Mouse (Mus musculus): ENCODE data around the gene Pold4.

Gene Pold4

GRCm38 (mm10) chr19:4279487-4279886 lies 47.8 kb downstream of the Pold4 start:
- DNase-seq (ENCODE audit: low spot score): no peak

DNA sequence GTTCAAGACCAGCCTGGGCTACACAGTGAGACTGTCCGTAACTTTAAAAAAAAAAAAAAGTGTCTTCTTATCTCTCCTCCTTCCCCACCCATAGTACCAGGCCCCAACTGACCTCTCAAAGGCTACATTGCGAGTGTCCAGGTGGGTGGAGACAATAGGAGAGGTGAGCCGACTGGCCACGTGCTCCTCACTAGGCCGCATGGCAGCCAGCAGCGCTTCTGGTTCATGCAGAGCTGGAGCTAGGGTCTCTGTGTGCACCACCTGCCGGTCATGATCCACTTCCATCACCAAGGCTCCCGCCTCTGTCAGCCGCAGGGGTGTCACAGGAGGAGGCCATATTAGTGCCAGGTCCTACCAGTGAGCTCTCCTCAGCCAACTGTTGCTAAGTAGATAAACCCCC lies 48.7 kb downstream of the Pold4 start:
- DNase-seq (ENCODE audit: low spot score): no peak

DNA sequence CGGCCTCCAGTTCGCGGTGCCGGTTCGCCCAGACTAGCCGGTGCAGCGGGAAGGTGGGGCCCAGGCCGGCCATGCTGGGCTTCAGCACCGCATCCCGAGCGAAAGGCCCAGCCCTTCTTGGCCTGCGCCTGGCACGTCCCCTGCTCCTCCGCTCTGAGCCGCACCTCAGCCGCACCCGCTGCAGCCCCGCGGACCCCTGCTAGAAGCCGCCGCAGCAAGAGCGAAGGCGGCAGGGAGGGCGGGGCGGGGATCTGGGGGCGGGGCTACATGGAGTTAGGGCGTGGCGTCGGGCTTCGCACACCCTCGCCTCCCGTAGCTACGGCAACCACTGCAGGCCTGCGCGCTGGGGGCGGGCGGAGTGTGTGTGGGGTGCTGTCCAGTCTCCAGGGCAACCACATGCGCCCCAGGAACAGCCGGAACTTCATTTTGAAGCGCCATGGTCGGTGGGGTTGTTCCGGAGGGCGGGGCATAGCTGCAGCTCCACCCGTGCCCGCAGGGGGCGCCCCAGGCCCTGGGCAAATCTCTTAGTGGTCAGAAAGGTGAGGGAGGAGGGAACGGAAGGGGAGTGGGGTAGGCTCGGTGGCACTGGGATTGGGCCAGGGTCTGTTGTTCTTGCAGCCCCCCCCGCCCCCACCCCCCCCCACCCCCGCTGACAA lies 51.3 kb downstream of the Pold4 start, which contains the start of gene Ankrd13d:
Ankrd13d (minus strand) TSS at position 240 of the 656 bp plus-strand sequence.
- peak; percentile 77 for DNase-seq (ENCODE audit: low spot score)
